16 mouse cellular contexts compared by ENCODE assay signal in genomic region chr19:55791886-55792285, GRCm38 (mm10). TPM values are rescaled to one million over a fixed set of nuclear protein-coding genes. Genes with fewer than 3 reads are reported as not detected.
DNase-seq lines count a peak whose midpoint lies in the region; ATAC-seq and TF ChIP-seq lines count a peak whose summit lies in the region.
"Had no signal": no experiment of that assay in that cellular context is flagged by ENCODE, and none has a peak within 500 bp of the region (broad histone marks: within the 10 kb centered on the region; RNA-seq: fewer than 3 reads in every experiment).

No protein-coding gene starts in this region.

- H3K4me1 ChIP-seq in heart, embryonic 16.5 days (ENCODE audit: control insufficient read depth, insufficient read depth, low read length), result peaks cover 32% of the 10 kb centered on the region
- H3K4me1 ChIP-seq in thymus, adult 2 months (replicated peaks; ENCODE audit: control insufficient read depth, insufficient read depth, low read length), result peaks cover 19% of the 10 kb centered on the region
- H3K4me1 ChIP-seq in stomach, postnatal 0 days (replicated peaks; ENCODE audit: control insufficient read depth, insufficient read depth), result peaks cover 19% of the 10 kb centered on the region

- H3K9me3 ChIP-seq in heart, embryonic 16.5 days (replicated peaks; ENCODE audit: control insufficient read depth, low read length), result no peaks in the 10 kb centered on the region
- H3K9me3 ChIP-seq in stomach, postnatal 0 days (ENCODE audit: control insufficient read depth, low read length), result no peaks in the 10 kb centered on the region
- H3K9me3 ChIP-seq: embryonic facial prominence, embryonic 12.5 days; midbrain, embryonic 15.5 days; neural tube, embryonic 12.5 days had no signal

- TF ChIP-seq CTCF in thymus, adult 2 months (IDR thresholded peaks at IDR 0.05; ENCODE audit: borderline replicate concordance, control insufficient read depth, extremely low read depth, insufficient read depth, low read length, poor library complexity), result no peak
- no peak for TF ChIP-seq CTCF in stomach, postnatal 0 days (IDR thresholded peaks at IDR 0.05; ENCODE audit: low read depth)

- no peak overlapping the region for H3K4me2 ChIP-seq in heart, embryonic 16.5 days (ENCODE audit: low read depth, low read length)
- H3K4me2 ChIP-seq in stomach, postnatal 0 days (replicated peaks; ENCODE audit: low read depth), result no peak overlapping the region
- H3K4me2 ChIP-seq: embryonic facial prominence, embryonic 12.5 days; midbrain, embryonic 15.5 days; neural tube, embryonic 12.5 days had no signal

- no peak for TF ChIP-seq EP300 in stomach, postnatal 0 days (optimal IDR thresholded peaks at IDR 0.05)

- WGBS in heart, embryonic 16.5 days, result 81% methylated on average over 6 of the region's 6 CpGs
- WGBS in thymus, adult 2 months, result 79% methylated on average over 6 of the region's 6 CpGs
- WGBS in stomach, postnatal 0 days, result 70% methylated on average over 6 of the region's 6 CpGs

- no peaks in the 10 kb centered on the region for H3K36me3 ChIP-seq in heart, embryonic 16.5 days (ENCODE audit: control insufficient read depth, insufficient read depth)
- no peaks in the 10 kb centered on the region for H3K36me3 ChIP-seq in thymus, adult 2 months (ENCODE audit: control insufficient read depth, insufficient read depth, low read length)
- no peaks in the 10 kb centered on the region for H3K36me3 ChIP-seq in stomach, postnatal 0 days (ENCODE audit: control insufficient read depth, insufficient read depth, low read length)
- H3K36me3 ChIP-seq: midbrain, embryonic 15.5 days; neural tube, embryonic 12.5 days had no signal

- no peak overlapping the region for H3K4me3 ChIP-seq in heart, embryonic 16.5 days (ENCODE audit: low read length)
- H3K4me3 ChIP-seq in thymus, adult 2 months (ENCODE audit: control insufficient read depth, insufficient read depth, low read length), result no peak overlapping the region
- H3K4me3 ChIP-seq in stomach, postnatal 0 days (ENCODE audit: low read depth, low read length), result no peak overlapping the region
- H3K4me3 ChIP-seq: embryonic facial prominence, embryonic 12.5 days; midbrain, embryonic 15.5 days; neural tube, embryonic 12.5 days had no signal

- H3K27ac ChIP-seq in heart, embryonic 16.5 days (ENCODE audit: low read length), result peak overlapping the region; percentile 66
- H3K27ac ChIP-seq in thymus, adult 2 months (ENCODE audit: control insufficient read depth, insufficient read depth, low read length), result no peak overlapping the region
- H3K27ac ChIP-seq in stomach, postnatal 0 days (replicated peaks), result peak overlapping the region; percentile 81
- H3K27ac ChIP-seq: embryonic facial prominence, embryonic 12.5 days; neural tube, embryonic 12.5 days had no signal

- DNase-seq in CD4-positive, CD25-positive, alpha-beta regulatory T cell, adult 2 months (ENCODE audit: low read depth, low spot score), result peak; percentile 18
- no peak for DNase-seq in heart, postnatal 14 days
- DNase-seq in thymus, adult 2 months, result peak; percentile 6
- DNase-seq in thymus, postnatal 0 days (ENCODE audit: low spot score), result no peak
- DNase-seq in stomach, postnatal 0 days (ENCODE audit: low spot score), result peak; percentile 50
- no peak for DNase-seq in left cerebral cortex, adult 11 months (ENCODE audit: low spot score)
- DNase-seq: adrenal gland, adult 8-10 months; cerebellum, postnatal 14 days; kidney, postnatal 14 days; left cerebral cortex, postnatal 4 days; right cerebral cortex, postnatal 4 days had no signal

- intact Hi-C loops in heart, postnatal 14 days (cut with DNase I), result no loop called here

- no peak overlapping the region for H3K9ac ChIP-seq in heart, embryonic 16.5 days (ENCODE audit: low read length)
- H3K9ac ChIP-seq in stomach, postnatal 0 days (ENCODE audit: low read length), result no peak overlapping the region
- H3K9ac ChIP-seq: embryonic facial prominence, embryonic 12.5 days; midbrain, embryonic 15.5 days; neural tube, embryonic 12.5 days had no signal

- no peak for TF ChIP-seq POLR2A in thymus, adult 2 months (IDR thresholded peaks at IDR 0.05; ENCODE audit: control insufficient read depth, extremely low read depth, insufficient read depth, low read length, poor library complexity)

- H3K27me3 ChIP-seq in heart, embryonic 16.5 days (ENCODE audit: control insufficient read depth, insufficient read depth, low read length), result no peaks in the 10 kb centered on the region
- H3K27me3 ChIP-seq in thymus, adult 2 months (ENCODE audit: control insufficient read depth, insufficient read depth, low read length), result no peaks in the 10 kb centered on the region
- no peaks in the 10 kb centered on the region for H3K27me3 ChIP-seq in stomach, postnatal 0 days (ENCODE audit: control insufficient read depth, insufficient read depth, low read length)
- H3K27me3 ChIP-seq: embryonic facial prominence, embryonic 12.5 days; midbrain, embryonic 15.5 days; neural tube, embryonic 12.5 days had no signal

- no peak for ATAC-seq in CD4-positive, CD25-positive, alpha-beta regulatory T cell, adult 4 months
- no peak for ATAC-seq in heart, embryonic 16.5 days (replicated peaks; ENCODE audit: extremely low read depth, insufficient read depth, low FRiP score)
- peak; percentile 45 for ATAC-seq in stomach, postnatal 0 days (ENCODE audit: low FRiP score, low TSS enrichment)

RNA-seq across cellular contexts. Expression of gene Tcf7l2, which starts 50.3 kb away (rescaled TPM):
- 1 to 10 TPM; 2.4 to 3.5 TPM for polyA plus RNA-seq in CD4-positive, CD25-positive, alpha-beta regulatory T cell, adult 4 months (2017; shearing (Covaris generic))
- polyA plus RNA-seq in heart, embryonic 16.5 days (2015; fragmentation: Nextera tagmentation; extraction: Ambion mirVana), result 36.6 and 45.6 TPM in 2 replicates
- total RNA-seq in heart, postnatal 14 days (2021), result 10 to 100 TPM; 15.7 to 22.7 TPM
- polyA plus RNA-seq in thymus, adult 2 months (2012; rRNA removed), result 7.6 and 10.2 TPM in 2 replicates
- 12.8 and 14.1 TPM in 2 replicates for polyA plus RNA-seq in thymus, postnatal 0 days (2015; fragmentation: Nextera tagmentation; extraction: Ambion mirVana)
- polyA plus RNA-seq in stomach, postnatal 0 days (2015; fragmentation: Nextera tagmentation; extraction: Ambion mirVana), result 40.6 and 41.7 TPM in 2 replicates

Comparison
In these comparisons a context has a peak if more than half of its experiments do, and no peak if none do; other contexts are left out.
1. DNase-seq: peak in CD4-positive, CD25-positive, alpha-beta regulatory T cell, adult 2 months (single experiment), thymus, adult 2 months (single experiment) and stomach, postnatal 0 days (single experiment); none in heart, postnatal 14 days (0 of 2), thymus, postnatal 0 days (single experiment) and left cerebral cortex, adult 11 months (single experiment).